Mouse (Mus musculus) midbrain, embryonic 13.5 days (tissue): ENCODE measurements around the gene Cpe. TPM values are rescaled to one million over a fixed set of nuclear protein-coding genes. Genes with fewer than 3 reads are reported as not detected.
A peak's percentile ranks its signal among the peaks of the same experiment; 100 is the strongest.

ENCODE experiments used
- ATAC-seq: fragments of 200-750 bp; cut with Nextera tagmentation; 2 replicates; pipeline ENCODE4 v1.8.0; 2017; ENCODE audit warnings: mild to moderate bottlenecking, moderate TSS enrichment, moderate library complexity
- H3K27ac ChIP-seq: fragments of 300-500 bp; sonication (generic); 2 replicates; pipeline ENCODE4 v1.5.1; 2015; ENCODE audit warnings: inconsistent platforms, mild to moderate bottlenecking, moderate library complexity
- H3K27me3 ChIP-seq: fragments of 300-500 bp; sonication (generic); 2 replicates; pipeline ENCODE4 v1.6.1; 2015; ENCODE audit warnings: mild to moderate bottlenecking, inconsistent platforms
- H3K36me3 ChIP-seq: fragments of 300-500 bp; sonication (generic); 2 replicates; pipeline ENCODE4 v1.6.1; 2015; ENCODE audit warnings: mild to moderate bottlenecking, inconsistent platforms
- H3K4me1 ChIP-seq: fragments of 300-500 bp; sonication (generic); replicated peaks from 2 replicates; pipeline ENCODE4 v1.6.1; 2015; ENCODE audit warnings: inconsistent platforms
- H3K4me2 ChIP-seq: fragments of 300-500 bp; sonication (generic); replicated peaks from 2 replicates; pipeline ENCODE4 v1.6.1; 2015; ENCODE audit warnings: moderate library complexity, mild to moderate bottlenecking, inconsistent platforms
- H3K4me3 ChIP-seq: fragments of 300-500 bp; sonication (generic); replicated peaks from 2 replicates; pipeline ENCODE4 v1.5.1; 2015; ENCODE audit warnings: mild to moderate bottlenecking, inconsistent platforms
- H3K9ac ChIP-seq: fragments of 300-500 bp; sonication (generic); replicated peaks from 2 replicates; pipeline ENCODE4 v1.6.1; 2015; ENCODE audit warnings: mild to moderate bottlenecking, inconsistent platforms
- H3K9me3 ChIP-seq: fragments of 300-500 bp; sonication (generic); 2 replicates; pipeline ENCODE4 v1.6.1; 2016; ENCODE audit warnings: mild to moderate bottlenecking, inconsistent platforms
- WGBS: fragments of 180-500 bp; shearing (Covaris S2); methylation state at CpG from one replicate; pipeline ENCODE4 v1.1.7; 2015; 5-methylcytosine and 5-hydroxymethylcytosine counted together
- polyA plus RNA-seq: library from polyadenylated mRNA; unstranded; fragments of >200 nt; fragmentation: Nextera tagmentation; extraction: Ambion mirVana; gene quantifications from 2 replicates; pipeline ENCODE4 v1.2.1, GENCODE M21; 2015

Gene Cpe
- polyA plus RNA-seq, 1 experiment from 2014 or later, result 676 TPM

DNA sequence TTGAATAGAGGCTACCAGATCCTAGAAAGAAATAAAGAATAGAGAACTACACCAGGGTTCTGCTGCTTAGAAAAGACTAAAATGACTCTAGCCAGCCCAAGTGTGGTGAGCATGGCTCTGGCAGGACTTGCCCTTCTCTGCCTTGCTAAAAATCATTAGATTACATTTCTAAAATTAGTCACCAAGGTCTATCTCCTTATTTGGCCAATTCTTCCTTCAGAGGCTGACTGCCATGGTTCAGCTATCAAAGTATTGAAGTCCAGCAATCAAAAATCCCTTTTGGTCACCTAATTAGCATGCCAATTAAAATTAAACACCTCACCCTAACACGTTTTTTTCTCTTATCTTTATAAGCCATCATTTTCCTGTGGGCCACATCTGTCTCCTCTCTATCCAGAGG, 18.7 kb upstream of the Cpe start:
- ATAC-seq, result no peak
- Histone ChIP-seq H3K4me2 (no peak overlapping the region), H3K9me3 (peaks cover 4% of the 10 kb centered on the region; the same call in 1 of the 2 replicates), H3K27me3 (no peaks in the 10 kb centered on the region), H3K4me1 (no peaks in the 10 kb centered on the region), H3K4me3 (no peak overlapping the region), H3K9ac (no peak overlapping the region), H3K36me3 (peaks cover 12% of the 10 kb centered on the region), H3K27ac (no peak overlapping the region)
- 39% methylated on average over 1 of the region's 1 CpGs for WGBS

- Histone ChIP-seq H3K4me2 (no peak overlapping the region), H3K9ac (no peak overlapping the region), H3K27me3 (no peaks in the 10 kb centered on the region), H3K36me3 (no peaks in the 10 kb centered on the region), H3K27ac (no peak overlapping the region), H3K9me3 (peaks cover 4% of the 10 kb centered on the region; the same call in 1 of the 2 replicates), H3K4me3 (no peak overlapping the region), H3K4me1 (no peaks in the 10 kb centered on the region)
- ATAC-seq, result no peak
Observed at GRCm38 (mm10) chr8:64707481-64707880, 14.6 kb upstream of the Cpe start.

DNA sequence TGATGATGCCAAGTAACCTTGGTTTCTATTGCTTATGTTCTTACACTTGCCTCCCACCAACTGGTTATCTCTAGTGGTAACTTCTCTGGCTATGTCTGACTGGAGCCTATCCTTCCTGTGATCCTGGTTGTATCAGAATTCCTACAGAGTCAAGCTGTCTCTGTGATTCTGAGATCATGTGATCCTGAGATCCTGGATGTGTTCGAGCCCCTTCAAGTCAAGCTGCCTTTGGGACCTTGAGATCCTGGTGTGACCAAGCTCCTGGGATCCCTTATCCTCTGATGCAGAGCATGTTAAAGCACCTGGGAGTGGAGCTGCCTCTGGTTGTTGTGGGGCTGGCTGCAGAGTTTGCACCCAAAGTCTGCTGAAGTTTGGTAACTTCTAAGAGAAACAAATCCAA, 10.3 kb upstream of the Cpe start:
- peaks cover 4% of the 10 kb centered on the region; the same call in 1 of the 2 replicates for H3K9me3 ChIP-seq

GRCm38 (mm10) chr8:64691591-64692401, 1.1 kb downstream of the Cpe start:
- Histone ChIP-seq H3K27me3 (no peaks in the 10 kb centered on the region), H3K4me2 (peak overlapping the region; percentile 67)

More for the DNA sequence above, 10.3 kb upstream of the Cpe start:
- ATAC-seq, result no peak
- Histone ChIP-seq H3K4me1 (no peaks in the 10 kb centered on the region), H3K27ac (no peak overlapping the region), H3K36me3 (no peaks in the 10 kb centered on the region), H3K4me2 (no peak overlapping the region), H3K9ac (no peak overlapping the region), H3K27me3 (no peaks in the 10 kb centered on the region), H3K4me3 (no peak overlapping the region)
- 90% methylated on average over 1 of the region's 1 CpGs for WGBS

GRCm38 (mm10) chr8:64690845-64691244, 2.0 kb downstream of the Cpe start:
- Histone ChIP-seq H3K27ac (peak overlapping the region; percentile 35), H3K36me3 (no peaks in the 10 kb centered on the region), H3K9ac (peak overlapping the region; percentile 99), H3K9me3 (no peaks in the 10 kb centered on the region), H3K4me2 (peak overlapping the region; percentile 67), H3K27me3 (no peaks in the 10 kb centered on the region), H3K4me1 (peaks cover 43% of the 10 kb centered on the region), H3K4me3 (peak overlapping the region; percentile 84)
- ATAC-seq, result no peak
- WGBS, result 57% methylated on average over 6 of the region's 6 CpGs

More at GRCm38 (mm10) chr8:64691591-64692401, 1.1 kb downstream of the Cpe start:
- Histone ChIP-seq H3K9ac (peak overlapping the region; percentile 99), H3K4me3 (peak overlapping the region; percentile 84), H3K9me3 (no peaks in the 10 kb centered on the region), H3K4me1 (peaks cover 43% of the 10 kb centered on the region), H3K36me3 (no peaks in the 10 kb centered on the region), H3K27ac (peak overlapping the region; percentile 100)
- ATAC-seq, result no peak; the same call in 1 of the 2 replicates
- 3% methylated on average over 16 of the region's 16 CpGs for WGBS

DNA sequence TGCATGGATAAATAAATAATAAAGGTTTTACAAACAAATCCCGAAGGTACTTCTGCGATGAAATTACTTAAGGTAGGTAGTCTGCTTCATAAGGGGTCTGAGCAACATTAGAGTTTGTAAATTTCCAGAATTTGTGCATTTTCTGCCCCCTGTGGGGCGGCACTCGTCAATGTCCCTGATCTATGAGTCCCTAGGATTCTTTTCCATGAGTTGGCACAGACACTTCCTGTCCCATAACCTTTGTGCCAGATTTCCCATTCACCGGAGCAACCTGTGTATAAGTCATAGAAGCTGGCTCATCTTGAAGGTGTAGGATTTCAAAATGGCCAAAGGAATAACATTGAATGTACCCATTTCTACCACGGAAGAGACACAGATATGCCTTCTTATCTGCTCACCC, 2.5 kb downstream of the Cpe start:
- 72% methylated on average over 6 of the region's 6 CpGs for WGBS
- no peaks in the 10 kb centered on the region for H3K9me3 ChIP-seq
- H3K27me3 ChIP-seq, result no peaks in the 10 kb centered on the region
- H3K4me3 ChIP-seq, result peak overlapping the region; percentile 84
- ATAC-seq, result no peak
- peaks cover 43% of the 10 kb centered on the region for H3K4me1 ChIP-seq
- H3K9ac ChIP-seq, result peak overlapping the region; percentile 5; the same call in 1 of the 2 replicates
- H3K4me2 ChIP-seq, result peak overlapping the region; percentile 67
- no peak overlapping the region for H3K27ac ChIP-seq
- H3K36me3 ChIP-seq, result no peaks in the 10 kb centered on the region

GRCm38 (mm10) chr8:64688741-64689140, 4.1 kb downstream of the Cpe start:
- ATAC-seq, result no peak
- Histone ChIP-seq H3K9ac (0 out of 2 replicates have a peak overlapping the region, but pooled peaks have one; percentile 10), H3K36me3 (no peaks in the 10 kb centered on the region), H3K4me1 (peaks cover 42% of the 10 kb centered on the region), H3K27ac (no peak overlapping the region), H3K4me3 (no peak overlapping the region), H3K27me3 (no peaks in the 10 kb centered on the region), H3K9me3 (no peaks in the 10 kb centered on the region), H3K4me2 (no peak overlapping the region)
- 71% methylated on average over 4 of the region's 4 CpGs for WGBS

DNA sequence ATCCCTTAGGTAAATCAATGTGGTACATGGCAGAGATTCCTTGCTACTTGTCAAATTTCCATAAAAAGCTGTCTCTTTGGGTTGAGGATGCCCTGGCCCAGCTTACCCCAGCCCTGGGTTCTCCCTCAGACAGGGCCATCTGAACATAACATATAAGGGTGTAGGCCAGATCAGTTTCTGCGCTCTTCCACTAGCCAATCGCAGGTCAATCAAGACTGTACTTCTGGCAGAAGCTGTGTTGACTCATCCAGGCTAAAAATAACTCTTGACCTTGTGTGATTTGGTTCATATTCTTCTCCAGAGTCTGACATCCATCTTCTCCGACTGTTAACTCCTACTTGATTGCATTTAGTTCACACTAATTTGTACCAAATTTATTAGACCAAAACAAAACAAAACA, 4.7 kb downstream of the Cpe start:
- WGBS, result 88% methylated on average over 3 of the region's 3 CpGs
- no peaks in the 10 kb centered on the region for H3K27me3 ChIP-seq
- ATAC-seq, result no peak
- no peak overlapping the region for H3K27ac ChIP-seq
- no peaks in the 10 kb centered on the region for H3K36me3 ChIP-seq
- H3K4me1 ChIP-seq, result peaks cover 38% of the 10 kb centered on the region
- H3K4me3 ChIP-seq, result no peak overlapping the region
- H3K9me3 ChIP-seq, result no peaks in the 10 kb centered on the region
- no peak overlapping the region for H3K9ac ChIP-seq
- no peak overlapping the region for H3K4me2 ChIP-seq

GRCm38 (mm10) chr8:64682501-64682900, 10.4 kb downstream of the Cpe start:
- no peaks in the 10 kb centered on the region for H3K9me3 ChIP-seq
- no peak overlapping the region for H3K4me2 ChIP-seq
- no peak overlapping the region for H3K9ac ChIP-seq
- H3K4me1 ChIP-seq, result peaks cover 3% of the 10 kb centered on the region; the same call in 1 of the 2 replicates
- ATAC-seq, result no peak
- peaks cover 9% of the 10 kb centered on the region; the same call in 1 of the 2 replicates for H3K36me3 ChIP-seq
- WGBS, result 73% methylated on average over 3 of the region's 3 CpGs
- H3K4me3 ChIP-seq, result no peak overlapping the region
- no peaks in the 10 kb centered on the region for H3K27me3 ChIP-seq
- H3K27ac ChIP-seq, result no peak overlapping the region

DNA sequence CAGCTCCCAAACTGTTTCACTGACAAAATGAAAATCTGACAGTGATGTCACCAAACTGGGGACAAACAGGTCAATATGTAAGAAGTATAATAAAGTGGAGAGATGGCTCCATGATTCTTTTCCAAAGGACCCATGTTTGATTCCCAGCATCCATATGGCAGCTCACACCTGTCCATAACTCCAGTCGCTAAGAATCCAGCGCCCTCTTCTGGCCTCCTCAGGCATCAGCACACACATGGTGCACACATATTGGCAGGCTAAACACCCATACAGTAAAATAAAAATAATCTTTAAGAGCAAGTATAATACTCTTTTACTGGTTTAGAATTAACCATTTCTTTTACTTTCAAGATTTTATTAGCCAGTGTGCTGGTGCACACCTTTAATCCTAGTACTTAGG, 16.5 kb downstream of the Cpe start:
- Histone ChIP-seq H3K4me2 (no peak overlapping the region), H3K9ac (no peak overlapping the region), H3K4me3 (no peak overlapping the region), H3K9me3 (no peaks in the 10 kb centered on the region), H3K27me3 (no peaks in the 10 kb centered on the region), H3K4me1 (peaks cover 8% of the 10 kb centered on the region; the same call in 1 of the 2 replicates), H3K27ac (no peak overlapping the region), H3K36me3 (peaks cover 9% of the 10 kb centered on the region; the same call in 1 of the 2 replicates)
- no peak for ATAC-seq
- WGBS, result 91% methylated on average over 2 of the region's 2 CpGs

DNA sequence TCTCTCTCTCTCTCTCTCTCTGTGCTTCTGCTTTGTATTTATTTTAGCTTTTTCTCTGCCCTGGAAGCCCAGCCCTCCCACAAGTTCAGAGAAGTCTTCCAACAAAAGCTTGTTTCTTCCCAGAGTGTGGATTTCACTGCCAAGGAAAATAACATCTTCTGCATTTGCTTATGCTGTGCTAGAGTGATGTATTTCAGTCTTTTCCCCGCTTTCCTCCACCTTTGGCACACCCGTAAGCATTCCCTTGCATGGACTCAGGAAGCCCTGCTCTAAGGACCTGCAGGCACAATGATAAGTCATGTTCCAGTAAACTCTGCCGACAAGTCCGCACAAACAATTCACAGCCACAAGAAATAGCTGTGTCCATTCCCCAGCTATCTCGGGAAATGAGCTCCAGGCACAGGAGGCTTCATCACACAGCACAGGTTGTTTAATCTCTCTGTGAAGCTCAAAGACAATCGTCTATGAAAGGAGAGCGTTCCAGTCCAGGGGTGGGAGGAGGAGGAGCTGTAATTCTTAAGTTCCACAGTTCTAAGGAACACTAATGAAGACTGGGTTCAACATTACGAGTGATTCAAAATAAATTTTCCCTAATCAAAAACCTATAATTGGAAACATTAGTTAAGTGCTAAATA, 17.8 kb downstream of the Cpe start:
- Histone ChIP-seq H3K4me1 (peaks cover 8% of the 10 kb centered on the region; the same call in 1 of the 2 replicates), H3K27ac (no peak overlapping the region), H3K4me2 (no peak overlapping the region), H3K9me3 (no peaks in the 10 kb centered on the region), H3K27me3 (no peaks in the 10 kb centered on the region), H3K36me3 (0 out of 2 replicates have a peak, but pooled peaks cover 5% of the 10 kb centered on the region), H3K9ac (no peak overlapping the region), H3K4me3 (no peak overlapping the region)
- no peak for ATAC-seq
- 84% methylated on average over 8 of the region's 8 CpGs for WGBS

DNA sequence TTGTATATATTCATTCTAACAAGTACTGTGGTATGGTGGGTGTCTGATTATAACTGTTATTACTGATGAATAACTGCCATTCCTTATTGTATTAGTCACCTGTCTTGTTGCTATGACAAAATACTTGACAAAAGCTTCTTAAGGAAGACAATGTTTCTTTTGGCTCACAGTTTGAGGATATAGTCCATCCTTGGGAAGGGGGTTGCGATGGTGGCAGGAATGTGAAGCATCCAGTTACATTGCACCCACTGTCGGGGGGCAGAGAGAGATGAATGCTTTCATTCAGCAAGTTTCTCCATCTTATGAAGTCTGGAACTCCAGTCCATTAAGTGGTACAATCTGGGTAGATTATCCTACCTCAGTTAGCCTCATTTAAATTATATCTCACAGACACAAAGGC, 19.9 kb downstream of the Cpe start:
- Histone ChIP-seq H3K4me3 (no peak overlapping the region), H3K9ac (no peak overlapping the region), H3K27me3 (no peaks in the 10 kb centered on the region), H3K9me3 (no peaks in the 10 kb centered on the region), H3K4me2 (no peak overlapping the region), H3K27ac (no peak overlapping the region), H3K4me1 (peaks cover 8% of the 10 kb centered on the region; the same call in 1 of the 2 replicates), H3K36me3 (no peaks in the 10 kb centered on the region)
- WGBS, result 67% methylated on average over 2 of the region's 2 CpGs
- ATAC-seq, result no peak
